Mouse (Mus musculus): ENCODE data around the gene Hist1h2ah. TPM values are rescaled to one million over a fixed set of nuclear protein-coding genes. Genes with fewer than 3 reads are reported as not detected.
"Not testable (repeated sequence)": the region's sequence is repeated elsewhere in the genome, so short reads cannot be mapped to it uniquely, and the experiment has no call there.

Hist1h2ah gene
- polyA plus RNA-seq, 1 experiment from 2014 or later, result not detected

- Histone ChIP-seq H3K4me3 (no peak overlapping the region), H3K36me3 (no peaks in the 10 kb centered on the region), H3K27ac (no peak overlapping the region), H3K4me2 (peak overlapping the region; percentile 69; the same call in 1 of the 2 replicates), H3K27me3 (no peaks in the 10 kb centered on the region), H3K9me3 (replicated peaks) (no peaks in the 10 kb centered on the region), H3K9ac (no peak overlapping the region), H3K4me1 (replicated peaks) (peaks cover 25% of the 10 kb centered on the region)
- WGBS, result 87% methylated on average over 6 of the region's 6 CpGs
- ATAC-seq (replicated peaks; ENCODE audit: insufficient number of reproducible peaks, insufficient read depth, low FRiP score, low read depth), result no peak
Measured at GRCm38 (mm10) chr13:22044432-22045155, 9.2 kb upstream of the Hist1h2ah start.

GRCm38 (mm10) chr13:22043503-22044431 is 8.4 kb upstream of the Hist1h2ah start:
- peaks cover 24% of the 10 kb centered on the region for H3K4me1 ChIP-seq (replicated peaks)
- H3K36me3 ChIP-seq, result no peaks in the 10 kb centered on the region
- H3K27ac ChIP-seq, result peak overlapping the region; percentile 86
- H3K4me3 ChIP-seq, result peak overlapping the region; percentile 46
- WGBS, result under 1% methylated on average over 14 of the region's 14 CpGs
- no peaks in the 10 kb centered on the region for H3K9me3 ChIP-seq (replicated peaks)
- H3K4me2 ChIP-seq, result peak overlapping the region; percentile 69
- no peak for ATAC-seq (replicated peaks; ENCODE audit: insufficient number of reproducible peaks, insufficient read depth, low FRiP score, low read depth)
- H3K27me3 ChIP-seq, result no peaks in the 10 kb centered on the region
- H3K9ac ChIP-seq, result peak overlapping the region; percentile 36; the same call in 1 of the 2 replicates

GRCm38 (mm10) chr13:22042568-22043502 is 7.5 kb upstream of the Hist1h2ah start, which contains the start of the genes Hist1h2ag and Hist1h2bj:
Gene Hist1h2ag (minus strand): TSS chr13:22042944.
Gene Hist1h2bj (plus strand): TSS chr13:22043214.
- ATAC-seq (replicated peaks; ENCODE audit: insufficient number of reproducible peaks, insufficient read depth, low FRiP score, low read depth), result peak; percentile 89
- H3K27ac ChIP-seq, result peak within 1 kb of the TSS; percentile 86
- peaks cover 24% of the 10 kb centered on the region for H3K4me1 ChIP-seq (replicated peaks)
- H3K9me3 ChIP-seq (replicated peaks); H3K27me3 ChIP-seq; H3K36me3 ChIP-seq: not testable (repeated sequence)
- under 1% methylated on average over 46 of the region's 80 CpGs for WGBS
- peak within 1 kb of the TSS; percentile 54 for H3K9ac ChIP-seq
- H3K4me2 ChIP-seq, result peak within 1 kb of the TSS; percentile 69
- H3K4me3 ChIP-seq, result peak within 1 kb of the TSS; percentile 46

- Histone ChIP-seq H3K4me1 (replicated peaks) (peaks cover 24% of the 10 kb centered on the region), H3K27ac (peak overlapping the region; percentile 83), H3K9me3 (replicated peaks) (no peaks in the 10 kb centered on the region), H3K27me3 (no peaks in the 10 kb centered on the region), H3K9ac (peak overlapping the region; percentile 54), H3K4me3 (peak overlapping the region; percentile 46), H3K36me3 (no peaks in the 10 kb centered on the region), H3K4me2 (peak overlapping the region; percentile 69)
- 5% methylated on average over 13 of the region's 13 CpGs for WGBS
- no peak for ATAC-seq (replicated peaks; ENCODE audit: insufficient number of reproducible peaks, insufficient read depth, low FRiP score, low read depth)
Measured at GRCm38 (mm10) chr13:22041651-22042567, 6.5 kb upstream of the Hist1h2ah start.

GRCm38 (mm10) chr13:22041142-22041536 is 5.8 kb upstream of the Hist1h2ah start, which contains the start of gene Hist1h4i:
Gene Hist1h4i (minus strand): TSS chr13:22041362.
- H3K9ac ChIP-seq, result peak within 1 kb of the TSS; percentile 54
- not testable (repeated sequence) for H3K36me3 ChIP-seq; H3K9me3 ChIP-seq (replicated peaks); H3K27me3 ChIP-seq
- peak; percentile 57 for ATAC-seq (replicated peaks; ENCODE audit: insufficient number of reproducible peaks, insufficient read depth, low FRiP score, low read depth)
- H3K4me3 ChIP-seq, result peak within 1 kb of the TSS; percentile 50
- H3K4me2 ChIP-seq, result peak within 1 kb of the TSS; percentile 69
- H3K27ac ChIP-seq, result peak within 1 kb of the TSS; percentile 83
- WGBS, result under 1% methylated on average over 27 of the region's 27 CpGs
- peaks cover 31% of the 10 kb centered on the region for H3K4me1 ChIP-seq (replicated peaks)

GRCm38 (mm10) chr13:22040464-22041141 is 5.2 kb upstream of the Hist1h2ah start:
- Histone ChIP-seq H3K4me2 (peak overlapping the region; percentile 69), H3K4me1 (replicated peaks) (peaks cover 32% of the 10 kb centered on the region), H3K4me3 (peak overlapping the region; percentile 50), H3K27ac (peak overlapping the region; percentile 83), H3K27me3 (no peaks in the 10 kb centered on the region), H3K9ac (peak overlapping the region; percentile 51), H3K36me3 (no peaks in the 10 kb centered on the region), H3K9me3 (replicated peaks) (no peaks in the 10 kb centered on the region)
- under 1% methylated on average over 24 of the region's 24 CpGs for WGBS
- no peak for ATAC-seq (replicated peaks; ENCODE audit: insufficient number of reproducible peaks, insufficient read depth, low FRiP score, low read depth)

GRCm38 (mm10) chr13:22039951-22040463 is 4.6 kb upstream of the Hist1h2ah start:
- Histone ChIP-seq H3K27ac (peak overlapping the region; percentile 83), H3K4me1 (replicated peaks) (peaks cover 32% of the 10 kb centered on the region), H3K4me2 (peak overlapping the region; percentile 69), H3K9me3 (replicated peaks) (no peaks in the 10 kb centered on the region), H3K9ac (peak overlapping the region; percentile 51; the same call in 1 of the 2 replicates), H3K36me3 (no peaks in the 10 kb centered on the region), H3K27me3 (no peaks in the 10 kb centered on the region), H3K4me3 (peak overlapping the region; percentile 50)
- no peak for ATAC-seq (replicated peaks; ENCODE audit: insufficient number of reproducible peaks, insufficient read depth, low FRiP score, low read depth)
- WGBS, result 12% methylated on average over 2 of the region's 2 CpGs

GRCm38 (mm10) chr13:22039364-22039763 is 4.0 kb upstream of the Hist1h2ah start:
- Histone ChIP-seq H3K36me3 (no peaks in the 10 kb centered on the region), H3K27ac (no peak overlapping the region), H3K27me3 (no peaks in the 10 kb centered on the region), H3K9me3 (replicated peaks) (no peaks in the 10 kb centered on the region), H3K9ac (no peak overlapping the region), H3K4me1 (replicated peaks) (peaks cover 36% of the 10 kb centered on the region), H3K4me3 (no peak overlapping the region), H3K4me2 (no peak overlapping the region)
- WGBS, result 67% methylated on average over 5 of the region's 5 CpGs
- ATAC-seq (replicated peaks; ENCODE audit: insufficient number of reproducible peaks, insufficient read depth, low FRiP score, low read depth), result no peak

- ATAC-seq (replicated peaks; ENCODE audit: insufficient number of reproducible peaks, insufficient read depth, low FRiP score, low read depth), result no peak
- Histone ChIP-seq H3K27ac (0 out of 2 replicates have a peak overlapping the region, but pooled peaks have one; percentile 77), H3K4me2 (no peak overlapping the region), H3K4me1 (replicated peaks) (peaks cover 30% of the 10 kb centered on the region), H3K9ac (no peak overlapping the region), H3K4me3 (no peak overlapping the region), H3K9me3 (replicated peaks) (no peaks in the 10 kb centered on the region), H3K36me3 (no peaks in the 10 kb centered on the region), H3K27me3 (no peaks in the 10 kb centered on the region)
- 68% methylated on average over 2 of the region's 2 CpGs for WGBS
Measured at GRCm38 (mm10) chr13:22037415-22037814, 2.0 kb upstream of the Hist1h2ah start.
